Mouse (Mus musculus) urinary bladder, postnatal 25 days (tissue): ENCODE measurements around the gene Caln1.

Experiments
- DNase-seq: peaks from one replicate; pipeline ENCODE4 v3.0.0; 2022; ENCODE audit warnings: low spot score

Gene Caln1

DNA sequence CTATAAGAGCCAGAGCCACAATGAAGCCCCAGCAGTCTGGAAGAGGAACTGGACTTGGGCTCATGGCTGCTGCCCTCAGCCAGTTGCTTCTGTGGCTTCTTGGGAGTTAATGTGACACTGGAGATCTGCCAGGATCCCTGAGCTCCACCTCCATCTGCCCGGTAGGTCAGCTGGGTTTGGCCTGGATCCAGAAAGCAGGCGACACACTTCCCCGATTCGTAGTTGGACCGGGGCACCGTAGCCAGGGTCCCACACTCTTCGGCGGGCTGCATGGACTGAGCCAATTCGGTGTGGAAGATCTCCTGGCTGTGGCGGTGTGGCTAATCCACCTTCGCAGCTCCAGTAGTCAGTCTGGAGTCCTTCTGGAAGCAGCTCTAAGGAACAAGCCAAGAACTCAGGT lies at the start of gene Caln1:
TSS of gene Caln1 (plus strand) at position 219 of the 400 bp plus-strand sequence.
- DNase-seq = no peak

DNA sequence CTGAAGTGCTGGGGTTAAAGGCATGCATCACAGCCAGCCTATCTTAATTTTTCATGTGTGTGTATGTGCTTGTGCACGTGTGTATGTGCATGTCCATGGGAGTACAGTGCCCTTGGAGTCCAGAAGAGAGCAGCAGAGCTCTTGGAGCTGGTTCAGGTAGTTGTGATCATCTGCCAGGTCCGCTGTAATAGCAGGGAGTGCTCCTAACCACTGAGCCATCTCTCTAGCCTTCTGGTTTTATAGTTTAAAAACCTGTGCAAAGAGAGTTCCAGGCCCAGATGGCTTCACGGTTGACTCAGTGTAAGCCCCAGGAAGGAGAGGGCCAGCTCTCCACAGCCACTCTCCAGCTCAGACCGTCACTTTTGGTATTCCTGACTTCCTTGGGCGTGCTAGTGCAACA lies 49.5 kb upstream of the Caln1 start:
- DNase-seq = no peak

DNA sequence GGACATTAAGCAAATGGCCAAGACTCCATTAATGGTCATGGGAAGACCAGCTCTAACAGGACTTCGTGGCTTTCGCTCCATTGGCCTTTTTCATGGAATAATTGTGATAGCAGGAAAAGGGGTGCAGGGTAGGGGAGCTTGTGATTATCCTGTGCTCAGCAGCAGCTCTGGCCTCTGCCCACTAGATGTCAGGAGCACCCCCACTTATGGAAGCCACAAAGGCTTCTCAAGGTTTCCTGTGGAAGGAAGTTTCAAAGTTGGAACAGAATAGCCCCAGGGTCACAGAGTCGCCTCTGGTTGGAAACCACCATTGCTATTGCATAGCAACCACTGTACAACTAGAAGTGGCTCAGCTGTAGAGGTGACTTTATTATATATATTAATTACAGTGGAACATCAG lies 48.8 kb upstream of the Caln1 start:
- no peak for DNase-seq

DNA sequence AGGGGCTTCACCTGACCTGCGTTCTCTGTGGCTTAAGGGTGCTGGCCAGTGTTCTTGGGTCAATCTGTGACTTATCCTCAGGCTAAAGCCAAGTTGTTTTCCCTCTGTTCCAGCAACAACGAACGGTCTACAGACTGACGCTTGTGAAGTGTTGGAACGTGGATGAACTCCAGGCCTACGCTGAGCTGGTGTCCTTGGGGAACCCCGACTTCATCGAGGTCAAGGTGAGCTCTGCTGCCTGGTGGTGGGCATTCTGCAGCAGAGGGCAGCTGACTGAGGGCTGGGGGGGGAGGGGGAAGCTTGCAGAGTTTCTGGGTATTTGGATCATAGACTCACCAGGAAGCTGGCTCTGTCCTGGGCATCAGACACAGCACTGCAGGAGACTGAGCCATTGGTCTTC lies 43.8 kb upstream of the Caln1 start:
- DNase-seq = no peak

DNA sequence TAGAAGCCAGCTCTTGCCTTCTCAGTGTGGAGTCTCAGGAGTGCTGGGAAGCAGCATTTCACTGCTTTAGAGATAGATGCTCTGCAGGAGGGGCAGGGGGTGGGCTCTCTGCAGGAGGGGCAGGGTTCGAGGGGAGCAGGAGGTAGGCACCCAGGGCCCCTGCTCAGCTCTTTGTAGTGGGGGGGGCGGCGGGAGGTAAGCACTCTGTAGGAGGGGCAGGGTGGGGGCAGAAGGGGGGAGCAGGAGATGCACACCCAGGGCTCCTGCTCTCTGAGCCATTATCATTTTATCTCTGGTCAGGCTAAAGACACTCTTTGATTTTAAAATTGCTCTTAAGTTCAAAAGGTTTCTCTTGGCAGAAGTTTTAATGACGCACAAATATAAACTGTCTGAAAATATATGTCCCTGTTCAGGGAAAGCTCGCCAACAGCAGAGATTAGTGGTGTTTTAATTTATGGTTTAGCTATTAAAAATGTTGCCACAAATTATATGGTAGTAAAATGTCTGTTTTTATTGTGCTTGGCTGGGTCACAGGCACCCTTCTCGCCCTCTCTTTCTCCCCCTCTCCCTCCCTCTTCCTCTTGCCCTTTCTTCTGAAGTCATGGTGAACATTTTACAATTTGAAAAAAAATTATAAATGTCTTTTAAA lies 41.5 kb upstream of the Caln1 start:
- no peak for DNase-seq

DNA sequence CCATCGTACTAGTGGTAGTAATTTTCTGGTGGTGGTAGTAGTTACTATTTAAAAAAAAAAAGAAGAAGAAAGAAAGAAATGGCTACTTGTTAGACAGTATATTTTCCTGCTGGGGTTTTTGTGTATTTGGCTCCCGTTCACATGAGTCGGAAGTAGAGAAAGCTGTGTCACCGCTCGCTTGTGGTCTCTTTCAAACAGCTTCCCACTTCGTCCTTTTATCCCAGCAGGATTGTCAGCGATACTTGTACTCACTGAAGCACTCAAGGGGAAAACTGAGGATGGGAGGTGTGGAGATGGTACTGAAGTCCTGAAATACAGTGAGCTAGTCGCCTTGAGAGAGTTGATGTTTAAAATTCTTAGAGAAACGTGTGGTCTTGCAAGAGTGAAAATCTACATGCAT lies 40.9 kb upstream of the Caln1 start:
- DNase-seq = no peak

DNA sequence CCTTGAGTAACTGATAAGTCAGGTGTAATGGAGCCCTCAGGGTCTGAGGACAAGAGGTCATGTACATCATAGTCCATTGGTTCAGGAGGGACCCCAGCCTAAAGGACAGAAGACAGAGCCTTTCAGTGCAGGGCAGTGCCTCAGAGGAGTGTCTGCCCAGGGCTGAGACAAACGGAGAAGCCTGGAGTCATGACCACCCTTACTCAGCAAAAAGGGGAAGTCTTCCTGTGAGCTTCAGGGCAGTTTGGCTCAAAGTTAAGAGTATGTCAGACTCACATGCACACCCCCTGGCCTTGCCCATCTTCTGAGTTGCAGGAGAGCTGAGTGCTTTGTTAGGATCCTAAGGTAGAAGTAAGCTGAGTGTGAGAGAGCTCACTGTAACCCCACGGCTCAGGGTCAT lies 39.4 kb upstream of the Caln1 start:
- DNase-seq = no peak

DNA sequence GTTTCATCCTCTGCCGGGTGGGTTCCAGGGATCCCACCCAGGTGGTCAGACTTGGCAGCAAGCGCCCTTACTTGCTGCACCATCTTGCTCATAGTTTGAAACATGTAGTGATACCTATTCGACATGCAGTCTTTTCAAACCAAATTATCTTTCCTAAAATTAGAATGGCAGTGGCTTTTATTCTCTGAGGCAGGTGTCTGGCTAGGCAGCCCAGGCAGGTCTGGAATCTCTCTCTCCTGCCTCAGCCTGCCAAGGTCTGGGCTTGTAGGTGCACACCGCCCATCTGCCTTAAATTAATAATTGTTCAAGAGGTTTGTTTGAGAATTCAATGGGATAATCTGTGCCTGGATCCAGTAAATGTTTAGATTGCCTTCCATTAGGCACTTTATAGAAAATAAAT lies 38.5 kb upstream of the Caln1 start:
- DNase-seq = no peak

DNA sequence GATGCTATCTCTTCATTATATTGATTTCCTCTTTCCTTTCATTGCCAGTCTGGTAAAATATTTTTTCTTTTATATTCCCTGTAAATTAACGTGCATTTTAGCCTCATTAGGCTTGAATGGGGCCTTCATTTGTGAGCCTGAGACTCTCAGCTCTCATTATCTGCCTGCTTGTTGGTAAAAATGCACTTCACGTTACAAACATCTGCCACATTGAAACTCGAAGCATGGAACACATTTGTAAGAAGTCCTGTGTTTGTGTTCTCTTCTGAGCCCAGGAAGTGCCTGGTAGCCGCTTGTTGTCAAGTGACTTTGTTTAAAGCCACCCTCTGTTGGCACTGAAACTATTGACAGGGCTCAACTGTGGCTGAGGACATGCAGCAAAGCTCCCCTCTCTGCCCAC lies 38.0 kb upstream of the Caln1 start:
- DNase-seq = no peak

DNA sequence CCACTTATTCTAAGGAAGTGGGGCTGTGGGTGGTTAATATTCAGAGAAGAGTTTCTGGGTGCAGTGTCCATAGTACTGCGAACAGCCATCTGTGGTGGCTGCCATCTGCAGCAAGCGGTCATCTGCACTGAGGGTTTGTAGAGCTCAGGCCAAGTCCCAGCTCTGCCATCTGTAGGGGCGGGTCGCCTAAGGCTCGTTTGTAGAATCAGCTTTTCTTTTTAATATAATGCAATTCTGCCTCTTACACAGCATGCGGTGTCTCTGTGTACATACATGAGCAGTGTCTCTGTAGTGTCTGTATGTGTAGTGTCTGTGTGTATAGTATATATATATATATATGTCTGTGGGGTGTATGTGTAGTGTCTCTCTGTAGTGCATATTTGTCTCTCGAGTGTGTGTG lies 35.7 kb upstream of the Caln1 start:
- DNase-seq = no peak

DNA sequence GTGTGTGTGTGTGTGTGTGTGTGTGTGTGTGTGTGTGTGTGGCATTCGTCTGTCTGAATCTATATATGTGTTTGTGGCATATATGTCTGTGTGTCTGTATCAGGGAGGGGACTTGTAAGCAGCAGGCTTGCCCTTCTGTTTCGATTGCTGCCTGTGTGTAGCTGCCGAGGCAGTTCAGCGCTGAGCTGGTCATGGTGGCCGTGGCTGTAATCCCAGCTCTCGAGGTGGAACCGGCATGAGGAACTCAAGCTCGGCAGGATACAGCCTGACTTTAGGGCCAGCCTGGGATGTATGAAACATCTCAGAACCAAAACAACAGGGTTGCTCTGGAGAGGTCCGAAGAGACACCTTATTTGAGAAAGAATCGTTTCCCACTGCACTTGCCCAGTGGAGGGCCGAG lies 35.3 kb upstream of the Caln1 start:
- DNase-seq = no peak

DNA sequence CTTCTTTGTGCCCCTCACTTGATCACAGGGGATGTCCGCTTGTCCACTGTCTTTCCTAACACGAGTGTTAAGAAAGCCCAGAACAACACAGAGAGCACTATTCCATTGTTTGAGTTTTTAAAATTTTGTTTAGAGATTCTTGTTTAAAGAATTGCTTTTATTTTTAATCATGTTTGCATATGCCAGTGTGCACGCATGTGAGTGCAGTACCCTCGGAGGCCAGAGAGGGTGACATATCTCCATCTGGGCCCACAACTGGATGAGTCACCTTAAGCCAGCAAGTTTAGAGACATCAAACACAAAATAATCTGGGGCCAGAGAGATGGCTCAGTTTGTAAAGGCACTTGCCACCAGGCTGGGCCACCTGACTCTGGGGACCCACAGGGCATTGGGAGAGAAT lies 33.8 kb upstream of the Caln1 start:
- no peak for DNase-seq

DNA sequence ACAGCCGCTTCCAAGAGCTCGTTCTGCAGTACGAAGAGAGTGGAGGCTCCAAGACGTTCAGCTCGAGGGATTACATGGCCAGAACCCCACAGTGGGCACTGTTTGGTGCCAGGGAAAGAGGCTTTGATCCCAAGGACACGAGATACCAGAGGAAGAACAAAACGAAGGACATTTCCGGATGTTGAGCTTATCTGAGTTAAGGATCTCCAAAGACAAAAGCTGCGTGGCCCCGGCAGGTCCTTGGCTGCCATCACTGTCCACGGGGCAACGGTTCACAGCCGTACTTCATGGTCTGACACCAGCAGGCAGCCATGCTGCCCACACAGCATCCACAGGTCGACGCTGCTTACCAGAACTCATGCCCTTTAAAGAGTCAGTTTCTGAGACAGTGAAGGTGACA lies 28.6 kb upstream of the Caln1 start:
- no peak for DNase-seq

DNA sequence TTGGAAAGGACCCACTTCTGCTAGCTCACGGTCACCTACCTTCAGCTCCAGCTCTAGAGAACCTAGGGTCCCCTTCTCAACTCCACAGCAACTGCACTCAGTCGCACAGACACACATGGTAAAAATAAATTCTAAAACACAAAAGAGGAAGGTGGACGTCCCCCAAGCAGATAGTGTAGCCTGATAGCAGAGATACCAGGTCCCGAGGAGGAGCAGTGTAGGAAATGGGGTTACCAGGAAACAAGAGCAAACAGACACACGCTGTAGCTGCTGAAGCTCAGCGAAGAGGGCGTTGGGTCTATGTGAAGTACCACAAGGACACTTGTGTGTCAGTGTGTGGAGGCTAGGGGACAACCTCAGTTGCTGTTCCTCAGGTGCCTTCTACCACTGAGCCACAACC lies 24.3 kb upstream of the Caln1 start:
- no peak for DNase-seq

DNA sequence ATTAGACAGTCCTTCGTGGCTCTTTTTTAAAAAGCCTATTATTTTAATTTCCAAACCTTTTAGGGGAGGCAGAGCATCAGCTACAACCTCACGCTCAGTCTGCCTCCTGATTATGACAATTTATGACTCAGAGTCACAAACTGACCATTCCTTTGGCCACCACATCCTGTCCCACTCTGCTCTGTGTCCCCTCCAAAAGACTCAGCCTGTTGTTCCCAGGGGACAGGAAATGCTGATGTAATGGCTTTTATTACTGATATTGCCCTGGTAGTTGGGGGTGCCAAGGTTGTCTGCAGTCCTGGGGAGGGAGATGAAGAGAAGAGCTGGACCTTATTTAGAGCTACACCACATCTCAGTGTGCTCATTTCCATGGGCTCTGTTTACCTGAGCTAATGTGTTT lies 23.4 kb upstream of the Caln1 start:
- DNase-seq = no peak

DNA sequence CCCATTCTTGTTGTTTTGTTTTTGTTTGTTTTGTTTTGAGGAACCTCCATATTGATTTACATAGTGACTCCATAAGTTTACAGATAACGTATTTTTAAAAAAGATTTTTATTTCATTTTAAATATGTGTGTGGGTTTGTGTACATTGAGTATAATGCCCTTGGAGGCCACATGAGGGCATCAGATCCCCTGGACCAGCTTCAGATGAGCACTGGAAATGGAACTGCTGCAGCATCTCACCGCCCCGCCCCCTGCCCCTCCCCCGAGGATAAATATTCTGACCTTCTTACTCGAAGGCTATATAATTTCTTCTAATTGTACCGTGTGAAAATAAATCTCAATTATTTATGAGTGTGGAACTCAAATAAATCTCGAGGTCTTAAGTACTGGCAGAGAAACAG lies 14.0 kb upstream of the Caln1 start:
- no peak for DNase-seq

DNA sequence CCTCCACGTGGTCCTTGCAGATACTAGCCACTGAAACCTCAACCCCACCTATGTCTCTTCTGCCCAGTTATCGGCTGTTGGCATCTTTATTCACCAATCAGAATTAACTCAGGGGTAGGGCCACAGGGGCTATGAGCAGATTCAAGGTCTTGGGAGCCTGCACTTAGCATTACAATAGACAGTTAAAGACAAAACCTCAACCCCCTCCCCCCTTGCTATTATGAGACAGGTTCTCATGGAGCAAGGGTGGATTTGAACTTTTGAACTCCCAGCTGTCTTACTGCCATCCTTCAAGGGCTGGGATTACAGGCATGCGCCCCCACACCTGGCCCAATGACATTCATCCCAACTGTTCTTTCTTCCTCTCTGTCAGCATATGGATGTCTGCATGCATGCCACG lies 6.1 kb upstream of the Caln1 start:
- DNase-seq = no peak

DNA sequence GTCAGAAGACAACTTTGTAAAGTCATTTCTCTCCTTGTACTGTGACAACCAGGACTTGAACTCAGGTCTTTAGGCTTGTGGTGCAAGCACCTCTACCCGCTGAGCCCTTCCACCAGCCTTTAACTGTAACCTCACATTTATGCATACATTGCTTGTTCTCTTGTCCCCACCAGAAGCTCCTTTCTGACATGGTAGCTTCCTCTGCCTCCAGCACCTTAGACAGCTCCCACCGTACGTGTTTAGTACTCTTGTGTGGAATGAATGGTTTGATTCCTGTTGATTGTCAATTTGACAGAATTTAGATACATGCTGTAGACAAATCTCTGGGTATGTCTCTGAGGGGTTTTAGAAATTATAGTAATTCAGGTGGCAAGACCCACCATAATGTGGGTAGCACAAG lies 5.5 kb upstream of the Caln1 start:
- DNase-seq = no peak

DNA sequence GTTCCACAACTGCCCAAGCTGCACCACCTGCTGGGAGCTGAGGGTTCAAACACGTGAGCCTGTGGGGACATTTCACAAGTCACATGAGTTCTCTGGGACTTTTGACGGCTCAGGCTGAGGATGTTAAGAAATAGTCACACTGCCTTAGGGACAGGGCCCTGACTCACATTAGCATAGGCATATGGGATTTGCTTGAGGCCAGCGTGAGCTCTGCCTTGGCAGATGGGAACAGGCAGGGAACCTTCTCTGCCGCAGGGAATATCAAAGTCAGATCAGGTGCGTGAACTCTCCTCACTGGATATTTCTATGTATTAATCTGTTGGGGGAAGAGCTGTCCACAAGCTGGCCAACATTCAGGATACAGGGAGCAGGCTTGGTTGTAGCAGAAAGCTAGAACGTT lies 1.0 kb upstream of the Caln1 start:
- no peak for DNase-seq

DNA sequence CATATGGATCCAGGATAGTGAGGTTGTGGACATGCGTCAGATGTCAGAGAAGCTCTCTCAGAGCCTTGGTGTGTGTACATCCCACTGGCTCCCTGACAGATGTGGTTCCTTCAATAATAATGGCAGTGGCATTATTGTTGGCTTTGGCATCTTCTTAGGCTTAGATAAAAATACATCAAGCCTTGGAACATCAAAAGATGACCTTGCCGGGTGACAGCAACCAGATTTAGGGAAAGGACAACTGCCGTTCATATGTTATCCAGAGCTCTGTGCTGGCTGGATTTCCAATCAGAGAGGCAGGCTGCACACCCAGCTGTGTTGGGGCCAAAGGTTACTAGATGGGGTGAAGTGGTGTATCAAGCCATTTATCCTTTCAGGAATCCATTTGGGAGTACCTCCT lies 6.2 kb downstream of the Caln1 start:
- no peak for DNase-seq

DNA sequence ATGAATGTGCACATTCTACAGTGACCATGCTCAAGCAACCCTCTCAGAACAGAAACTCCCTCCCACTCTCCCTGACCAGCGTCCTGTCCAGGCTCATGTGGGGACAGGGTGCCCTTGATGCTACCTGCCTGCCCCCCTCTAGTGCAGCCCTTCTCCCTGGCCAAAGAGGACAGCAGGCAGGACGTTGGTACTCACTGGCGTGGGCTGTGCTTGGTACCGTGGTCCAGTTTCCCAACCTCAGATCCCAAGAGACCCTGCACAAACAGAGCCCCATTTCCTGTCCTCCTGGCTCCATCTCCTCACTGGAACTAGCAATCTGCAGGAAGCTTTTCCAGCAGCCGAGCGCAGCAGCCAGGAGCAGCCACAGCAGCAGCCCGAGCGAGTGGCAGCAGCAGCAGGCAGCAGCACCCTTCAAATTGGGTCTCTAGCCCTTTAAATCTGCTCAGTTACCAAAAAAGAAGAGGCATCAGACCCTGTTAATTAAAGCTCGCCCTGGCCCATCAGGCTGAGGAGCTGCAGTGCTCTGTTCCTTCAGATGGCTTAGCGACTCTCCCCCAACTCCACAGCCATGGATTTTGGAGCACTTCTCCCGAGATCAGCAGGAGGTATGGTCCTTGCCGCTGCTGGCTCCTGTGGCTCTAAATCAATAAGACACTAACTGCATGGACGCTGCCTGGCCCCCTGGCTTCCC lies 15.1 kb downstream of the Caln1 start, which contains the start of gene A330070K13Rik:
TSS of gene A330070K13Rik (minus strand) at position 410 of the 691 bp plus-strand sequence.
- no peak for DNase-seq

DNA sequence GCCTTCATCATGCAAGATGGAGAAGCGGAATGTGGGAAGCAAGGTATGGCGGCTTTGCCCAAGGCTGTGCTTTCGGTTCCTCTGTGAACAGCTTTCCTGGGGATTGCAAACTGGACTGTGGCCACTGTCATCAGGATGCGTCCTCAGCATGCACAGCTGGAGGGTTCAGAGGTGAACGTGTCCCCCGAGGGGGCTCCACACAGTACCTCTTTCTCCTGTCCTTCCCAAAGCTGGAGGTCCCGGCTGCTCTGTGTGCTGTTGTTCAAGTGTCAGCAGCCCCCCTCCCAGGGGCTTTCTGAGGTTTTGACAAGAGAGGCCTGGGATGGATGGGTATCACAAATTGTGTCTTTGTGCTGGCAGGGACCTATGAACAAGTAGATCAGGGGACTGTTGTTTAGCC lies 17.2 kb downstream of the Caln1 start:
- DNase-seq = no peak

DNA sequence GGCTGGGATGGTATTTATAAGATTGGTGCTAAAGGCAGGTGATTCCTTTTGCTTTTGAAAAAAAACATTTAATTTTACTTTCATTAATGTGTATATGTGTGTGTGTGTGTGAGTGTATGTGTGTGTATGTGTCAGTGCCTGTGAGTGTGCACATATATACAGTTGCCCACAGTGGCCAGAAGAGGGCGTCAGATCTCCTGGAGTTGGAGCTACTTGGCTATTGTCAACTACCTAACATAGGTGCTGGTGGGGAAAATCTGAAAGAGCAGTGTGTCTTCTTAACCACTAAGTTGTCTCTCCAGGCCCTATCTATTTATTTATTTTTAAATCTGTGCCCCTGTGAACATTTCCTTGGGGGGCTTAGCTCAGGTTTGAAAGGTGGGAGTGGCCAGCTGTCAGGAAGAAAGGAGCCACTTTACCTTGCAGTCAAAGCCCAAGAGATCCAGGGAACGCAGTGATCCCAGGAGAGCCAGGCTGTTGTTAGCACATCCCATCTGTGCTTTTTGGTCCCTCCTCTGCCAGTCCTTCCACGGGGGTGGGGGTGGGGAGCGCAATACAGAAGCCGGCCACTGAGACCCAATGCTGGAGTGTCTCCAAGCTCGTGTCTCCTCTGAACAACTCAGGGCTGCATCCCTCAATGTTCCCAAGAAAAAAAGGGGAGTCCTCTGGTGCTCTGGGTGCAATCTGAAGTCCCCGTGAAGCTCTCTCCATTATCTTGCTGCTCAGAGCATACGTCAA lies 24.5 kb downstream of the Caln1 start:
- no peak for DNase-seq
